Mouse (Mus musculus): ENCODE results near the gene Nr6a1. TPM values are rescaled to one million over a fixed set of nuclear protein-coding genes. Genes with fewer than 3 reads are reported as not detected.

Nr6a1 gene
- polyA plus RNA-seq, 1 experiment from 2014 or later: 4.4 TPM

GRCm38 (mm10) chr2:38926145-38926891 is 1.2 kb downstream of the Nr6a1 start:
- Histone ChIP-seq H3K27ac (ENCODE audit: low read depth, low read length) (peak overlapping the region; percentile 48), H3K27me3 (ENCODE audit: control insufficient read depth, insufficient read depth, low read length) (peaks cover 5% of the 10 kb centered on the region; the same call in 1 of the 2 replicates), H3K36me3 (ENCODE audit: control insufficient read depth, insufficient read depth, low read length) (no peaks in the 10 kb centered on the region), H3K4me3 (ENCODE audit: low read depth, low read length) (peak overlapping the region; percentile 92), H3K9me3 (ENCODE audit: control insufficient read depth, low read length) (no peaks in the 10 kb centered on the region), H3K9ac (ENCODE audit: low read length) (peak overlapping the region; percentile 74), H3K4me1 (ENCODE audit: control insufficient read depth, insufficient read depth, low read length) (peaks cover 10% of the 10 kb centered on the region), H3K4me2 (peak overlapping the region; percentile 85)
- ATAC-seq (ENCODE audit: low FRiP score) (peak; percentile 94), DNase-seq (ENCODE audit: low spot score, missing footprints) (peak; percentile 99)
- under 1% methylated on average over 47 of the region's 53 CpGs for WGBS

DNA sequence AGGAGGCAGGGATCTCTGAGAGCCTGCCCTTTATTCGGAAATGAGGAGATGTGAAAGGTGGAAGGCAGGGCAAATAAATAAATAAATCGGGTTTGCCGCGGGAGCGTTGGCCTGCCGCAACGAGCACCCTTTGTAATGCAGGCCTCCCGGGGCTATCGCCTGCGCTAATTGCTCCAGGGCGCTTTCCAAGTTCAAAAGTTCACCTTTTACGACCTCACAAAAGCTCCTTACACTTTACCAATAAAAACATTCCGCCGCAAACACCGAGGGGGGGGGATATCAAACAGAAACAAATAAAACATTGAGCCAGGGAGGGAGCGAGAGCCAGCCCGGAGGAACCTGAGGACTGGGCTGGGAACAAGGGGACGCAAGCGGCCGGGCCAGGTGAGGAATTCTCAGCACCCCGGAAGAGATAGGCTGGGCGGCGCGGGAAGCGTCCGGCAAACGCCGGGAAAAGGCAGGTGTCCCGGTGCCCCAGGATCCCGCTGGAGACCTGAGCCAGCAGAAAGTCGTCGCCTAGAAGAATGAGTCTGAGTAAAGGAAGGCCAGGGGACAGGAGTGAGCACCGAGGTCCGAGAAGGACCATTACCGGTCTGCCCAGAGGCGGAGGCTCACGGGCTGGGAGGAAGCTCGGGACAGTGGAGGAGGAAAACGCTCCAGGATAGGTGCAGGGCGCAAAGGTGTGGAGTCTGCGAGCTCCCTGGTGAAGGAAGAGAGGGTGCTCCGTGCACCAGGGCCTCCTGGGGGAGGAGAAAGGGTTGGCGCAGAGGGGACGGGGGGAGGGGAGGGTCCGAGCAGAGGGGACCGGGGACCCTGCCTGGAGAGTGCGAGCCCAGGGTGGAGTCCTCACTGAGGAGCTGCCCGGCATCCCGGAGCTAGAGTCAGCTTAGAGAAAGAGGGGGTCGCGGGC is 2.1 kb downstream of the Nr6a1 start:
- Histone ChIP-seq H3K4me2 (peak overlapping the region; percentile 85), H3K9ac (ENCODE audit: low read length) (peak overlapping the region; percentile 74), H3K4me3 (ENCODE audit: low read depth, low read length) (peak overlapping the region; percentile 92), H3K9me3 (ENCODE audit: control insufficient read depth, low read length) (no peaks in the 10 kb centered on the region), H3K36me3 (ENCODE audit: control insufficient read depth, insufficient read depth, low read length) (no peaks in the 10 kb centered on the region), H3K27me3 (ENCODE audit: control insufficient read depth, insufficient read depth, low read length) (peaks cover 5% of the 10 kb centered on the region; the same call in 1 of the 2 replicates), H3K27ac (ENCODE audit: low read depth, low read length) (no peak overlapping the region; the same call in 1 of the 2 replicates), H3K4me1 (ENCODE audit: control insufficient read depth, insufficient read depth, low read length) (peaks cover 9% of the 10 kb centered on the region)
- under 1% methylated on average over 51 of the region's 51 CpGs for WGBS
- DNase-seq (ENCODE audit: low spot score, missing footprints) (peak; percentile 97), ATAC-seq (ENCODE audit: low FRiP score) (peak; percentile 73)

GRCm38 (mm10) chr2:38924571-38924970 is 2.9 kb downstream of the Nr6a1 start:
- DNase-seq (ENCODE audit: low spot score, missing footprints): peak; percentile 93
- H3K27ac ChIP-seq (ENCODE audit: low read depth, low read length): no peak overlapping the region
- WGBS: 2% methylated on average over 10 of the region's 10 CpGs

GRCm38 (mm10) chr2:38923911-38924310 is 3.6 kb downstream of the Nr6a1 start:
- Histone ChIP-seq H3K27ac (ENCODE audit: low read depth, low read length) (no peak overlapping the region), H3K9ac (ENCODE audit: low read length) (no peak overlapping the region), H3K4me2 (no peak overlapping the region; the same call in 1 of the 2 replicates), H3K9me3 (ENCODE audit: control insufficient read depth, low read length) (no peaks in the 10 kb centered on the region), H3K27me3 (ENCODE audit: control insufficient read depth, insufficient read depth, low read length) (peaks cover 5% of the 10 kb centered on the region; the same call in 1 of the 2 replicates), H3K4me3 (ENCODE audit: low read depth, low read length) (no peak overlapping the region), H3K4me1 (ENCODE audit: control insufficient read depth, insufficient read depth, low read length) (peaks cover 9% of the 10 kb centered on the region), H3K36me3 (ENCODE audit: control insufficient read depth, insufficient read depth, low read length) (no peaks in the 10 kb centered on the region)
- 22% methylated on average over 2 of the region's 2 CpGs for WGBS
- ATAC-seq (ENCODE audit: low FRiP score): no peak
- DNase-seq (ENCODE audit: low spot score, missing footprints): peak; percentile 92

More at GRCm38 (mm10) chr2:38924571-38924970, 2.9 kb downstream of the Nr6a1 start:
- Histone ChIP-seq H3K4me3 (ENCODE audit: low read depth, low read length) (peak overlapping the region; percentile 92), H3K4me2 (peak overlapping the region; percentile 85), H3K9ac (ENCODE audit: low read length) (peak overlapping the region; percentile 74), H3K4me1 (ENCODE audit: control insufficient read depth, insufficient read depth, low read length) (peaks cover 9% of the 10 kb centered on the region), H3K36me3 (ENCODE audit: control insufficient read depth, insufficient read depth, low read length) (no peaks in the 10 kb centered on the region), H3K9me3 (ENCODE audit: control insufficient read depth, low read length) (no peaks in the 10 kb centered on the region), H3K27me3 (ENCODE audit: control insufficient read depth, insufficient read depth, low read length) (peaks cover 5% of the 10 kb centered on the region; the same call in 1 of the 2 replicates)
- no peak for ATAC-seq (ENCODE audit: low FRiP score)

GRCm38 (mm10) chr2:38923471-38923870 is 4.0 kb downstream of the Nr6a1 start:
- Histone ChIP-seq H3K27ac (ENCODE audit: low read depth, low read length) (no peak overlapping the region), H3K4me1 (ENCODE audit: control insufficient read depth, insufficient read depth, low read length) (peaks cover 9% of the 10 kb centered on the region), H3K4me2 (no peak overlapping the region), H3K9ac (ENCODE audit: low read length) (no peak overlapping the region), H3K9me3 (ENCODE audit: control insufficient read depth, low read length) (no peaks in the 10 kb centered on the region), H3K36me3 (ENCODE audit: control insufficient read depth, insufficient read depth, low read length) (no peaks in the 10 kb centered on the region), H3K27me3 (ENCODE audit: control insufficient read depth, insufficient read depth, low read length) (peaks cover 5% of the 10 kb centered on the region; the same call in 1 of the 2 replicates), H3K4me3 (ENCODE audit: low read depth, low read length) (no peak overlapping the region)
- ATAC-seq (ENCODE audit: low FRiP score): no peak
- DNase-seq (ENCODE audit: low spot score, missing footprints): no peak
- 12% methylated on average over 3 of the region's 3 CpGs for WGBS

DNA sequence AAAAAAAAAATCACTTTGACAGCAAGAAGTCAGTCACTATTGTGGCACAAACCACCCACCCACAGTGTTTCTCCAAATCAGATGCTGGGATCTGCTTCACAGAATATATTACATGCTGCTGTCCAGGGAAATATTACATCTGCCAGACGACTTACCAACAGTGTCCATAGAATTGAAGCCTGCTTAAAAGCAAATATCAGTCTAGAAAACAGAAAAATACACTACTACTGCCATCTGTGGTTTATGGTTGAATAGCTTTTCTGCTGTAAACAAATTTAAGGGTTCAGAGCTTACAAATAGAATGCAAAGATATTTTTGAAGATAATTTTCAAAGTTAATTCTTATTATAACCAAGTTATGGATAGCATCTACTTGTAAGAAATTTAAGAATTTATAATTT is 6.1 kb downstream of the Nr6a1 start:
- 19% methylated on average over 1 of the region's 1 CpGs for WGBS
- Histone ChIP-seq H3K9ac (ENCODE audit: low read length) (no peak overlapping the region), H3K27ac (ENCODE audit: low read depth, low read length) (no peak overlapping the region), H3K4me3 (ENCODE audit: low read depth, low read length) (no peak overlapping the region), H3K36me3 (ENCODE audit: control insufficient read depth, insufficient read depth, low read length) (no peaks in the 10 kb centered on the region), H3K9me3 (ENCODE audit: control insufficient read depth, low read length) (no peaks in the 10 kb centered on the region), H3K27me3 (ENCODE audit: control insufficient read depth, insufficient read depth, low read length) (peaks cover 5% of the 10 kb centered on the region; the same call in 1 of the 2 replicates), H3K4me1 (ENCODE audit: control insufficient read depth, insufficient read depth, low read length) (peaks cover 7% of the 10 kb centered on the region; the same call in 1 of the 2 replicates), H3K4me2 (no peak overlapping the region)
- DNase-seq (ENCODE audit: low spot score, missing footprints) (peak; percentile 31), ATAC-seq (ENCODE audit: low FRiP score) (no peak)

DNA sequence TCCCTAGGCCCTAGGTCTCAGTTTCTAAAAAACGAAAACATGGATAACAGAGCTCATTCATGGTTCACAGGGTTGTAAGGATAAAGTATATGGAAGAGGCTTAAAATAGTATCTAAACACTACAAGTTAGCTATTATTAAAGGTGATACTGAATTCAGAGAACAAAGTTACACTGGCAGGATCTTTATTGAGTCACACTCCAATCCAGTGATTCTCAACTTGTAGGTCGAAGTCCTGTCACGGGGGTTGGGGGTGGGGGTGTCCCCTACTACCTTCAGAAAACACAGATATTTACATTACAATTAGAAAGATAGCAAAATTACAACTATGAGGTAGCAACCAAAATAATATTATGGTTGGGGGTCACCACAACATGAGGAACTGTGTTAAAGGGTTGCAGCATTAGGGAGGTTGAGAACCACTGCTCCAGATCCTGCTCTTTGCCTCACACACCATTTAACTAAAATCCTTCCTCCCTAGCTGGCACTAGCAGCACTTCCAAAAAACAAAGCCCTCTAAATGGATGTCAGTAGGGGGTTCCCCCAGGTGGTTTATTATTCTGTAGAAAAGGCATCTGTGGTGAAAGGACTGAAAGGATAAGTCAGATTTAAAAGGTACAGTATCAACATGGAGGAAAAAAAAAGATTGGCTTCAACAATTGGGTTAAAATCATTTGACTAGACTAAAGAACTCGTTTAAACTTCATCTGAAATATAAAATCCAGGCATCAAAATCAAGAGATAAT is 10.4 kb downstream of the Nr6a1 start:
- Histone ChIP-seq H3K36me3 (ENCODE audit: control insufficient read depth, insufficient read depth, low read length) (no peaks in the 10 kb centered on the region), H3K9ac (ENCODE audit: low read length) (no peak overlapping the region), H3K4me3 (ENCODE audit: low read depth, low read length) (no peak overlapping the region), H3K27me3 (ENCODE audit: control insufficient read depth, insufficient read depth, low read length) (no peaks in the 10 kb centered on the region), H3K9me3 (ENCODE audit: control insufficient read depth, low read length) (no peaks in the 10 kb centered on the region), H3K4me2 (no peak overlapping the region), H3K27ac (ENCODE audit: low read depth, low read length) (no peak overlapping the region), H3K4me1 (ENCODE audit: control insufficient read depth, insufficient read depth, low read length) (peaks cover 4% of the 10 kb centered on the region; the same call in 1 of the 2 replicates)
- DNase-seq (ENCODE audit: low spot score, missing footprints) (peak; percentile 67), ATAC-seq (ENCODE audit: low FRiP score) (no peak)
- 21% methylated on average over 4 of the region's 4 CpGs for WGBS

- Histone ChIP-seq H3K9ac (ENCODE audit: low read length) (no peak overlapping the region), H3K36me3 (ENCODE audit: control insufficient read depth, insufficient read depth, low read length) (no peaks in the 10 kb centered on the region), H3K27me3 (ENCODE audit: control insufficient read depth, insufficient read depth, low read length) (no peaks in the 10 kb centered on the region), H3K4me1 (ENCODE audit: control insufficient read depth, insufficient read depth, low read length) (peaks cover 4% of the 10 kb centered on the region; the same call in 1 of the 2 replicates), H3K9me3 (ENCODE audit: control insufficient read depth, low read length) (no peaks in the 10 kb centered on the region), H3K4me3 (ENCODE audit: low read depth, low read length) (no peak overlapping the region), H3K4me2 (no peak overlapping the region), H3K27ac (ENCODE audit: low read depth, low read length) (no peak overlapping the region)
- ATAC-seq (ENCODE audit: low FRiP score): no peak; the same call in 1 of the 2 replicates
- 14% methylated on average over 4 of the region's 4 CpGs for WGBS
- DNase-seq (ENCODE audit: low spot score, missing footprints): peak; percentile 84
These were observed 12.5 kb downstream of the Nr6a1 start for GRCm38 (mm10) chr2:38914965-38915364.

Measured in midbrain, embryonic 11.5 days (tissue).